16 mouse cellular contexts compared by ENCODE assay signal in the genomic region with DNA sequence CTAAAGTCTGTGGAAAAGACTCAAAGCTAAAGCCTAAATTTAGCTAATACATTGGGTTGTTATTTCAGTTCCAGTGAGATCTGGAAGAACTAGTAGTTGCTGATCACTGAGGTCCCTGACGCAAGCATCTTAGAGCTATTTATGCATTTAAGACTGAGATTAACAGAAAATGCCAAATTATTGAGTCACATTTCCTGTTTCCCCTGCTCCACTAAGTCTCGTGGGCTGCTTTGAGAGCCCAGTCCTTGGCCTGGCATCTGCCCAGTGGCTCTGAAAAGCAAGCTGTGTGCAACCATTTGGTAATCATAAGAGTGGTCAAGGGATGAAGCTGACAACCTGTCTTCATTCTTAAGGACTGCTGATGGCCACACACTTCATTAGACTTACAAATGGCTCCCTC. TPM values are rescaled to one million over a fixed set of nuclear protein-coding genes. Genes with fewer than 3 reads are reported as not detected.
DNase-seq lines count a peak whose midpoint lies in the region; ATAC-seq and TF ChIP-seq lines count a peak whose summit lies in the region.
"Had no signal": no experiment of that assay in that cellular context is flagged by ENCODE, and none has a peak within 500 bp of the region (broad histone marks: within the 10 kb centered on the region; RNA-seq: fewer than 3 reads in every experiment).

No protein-coding gene starts in this region.

- H3K27me3 ChIP-seq in Patski, result no peaks in the 10 kb centered on the region
- H3K27me3 ChIP-seq in midbrain, embryonic 11.5 days (ENCODE audit: control insufficient read depth, insufficient read depth, low read length), result no peaks in the 10 kb centered on the region
- H3K27me3 ChIP-seq in midbrain, embryonic 14.5 days (ENCODE audit: control insufficient read depth, insufficient read depth, low read length), result no peaks in the 10 kb centered on the region
- H3K27me3 ChIP-seq: limb, embryonic 13.5 days; midbrain, embryonic 12.5 days had no signal

- CTCF ChIA-PET in Patski (lab: Charles Lee), result interaction anchor here (1.0 to 3.4 kb wide), 4 partner anchors 8 to 239 kb away, joined by 3 to 17 read pairs (median 3); a partner anchor contains a TSS

- ATAC-seq in Patski, result peak; percentile 90
- ATAC-seq in midbrain, embryonic 11.5 days (ENCODE audit: low FRiP score), result no peak
- ATAC-seq in megakaryocyte-erythroid progenitor cell, adult 5-6 weeks (replicated peaks; ENCODE audit: low FRiP score, low TSS enrichment, poor library complexity, severe bottlenecking), result no peak
- ATAC-seq in midbrain, embryonic 14.5 days (ENCODE audit: low FRiP score, low TSS enrichment), result no peak
- ATAC-seq: forebrain, embryonic 16.5 days had no signal

- no peak overlapping the region for H3K9ac ChIP-seq in midbrain, embryonic 11.5 days (ENCODE audit: low read length)
- H3K9ac ChIP-seq in midbrain, embryonic 14.5 days (replicated peaks; ENCODE audit: low read length), result no peak overlapping the region
- H3K9ac ChIP-seq: hindbrain, embryonic 14.5 days; limb, embryonic 13.5 days; midbrain, embryonic 12.5 days had no signal

- H3K36me3 ChIP-seq in midbrain, embryonic 11.5 days (ENCODE audit: control insufficient read depth, insufficient read depth, low read length), result no peaks in the 10 kb centered on the region
- no peaks in the 10 kb centered on the region for H3K36me3 ChIP-seq in midbrain, embryonic 14.5 days (ENCODE audit: control insufficient read depth, insufficient read depth, low read length)
- H3K36me3 ChIP-seq: limb, embryonic 13.5 days; midbrain, embryonic 12.5 days had no signal

- H3K27ac ChIP-seq in midbrain, embryonic 11.5 days (ENCODE audit: low read depth, low read length), result no peak overlapping the region
- H3K27ac ChIP-seq in midbrain, embryonic 14.5 days (replicated peaks; ENCODE audit: low read depth, low read length), result no peak overlapping the region
- H3K27ac ChIP-seq: hindbrain, embryonic 14.5 days; limb, embryonic 13.5 days; midbrain, embryonic 12.5 days had no signal

- H3K4me3 ChIP-seq in midbrain, embryonic 11.5 days (ENCODE audit: low read depth, low read length), result no peak overlapping the region
- no peak overlapping the region for H3K4me3 ChIP-seq in midbrain, embryonic 14.5 days (replicated peaks; ENCODE audit: low read depth, low read length)
- H3K4me3 ChIP-seq: limb, embryonic 13.5 days; midbrain, embryonic 12.5 days had no signal

- DNase-seq in kidney, adult 9 months, result peak; percentile 0
- no peak for DNase-seq in kidney, adult 18-20 months
- peak; percentile 63 for DNase-seq in Patski (ENCODE audit: low read depth, low spot score)
- DNase-seq in heart, adult 9 months (ENCODE audit: low spot score in 2 of 2), result peak; percentile 41 to 43
- peak; percentile 4 to 33 for DNase-seq in kidney, postnatal 25 days
- no peak for DNase-seq in midbrain, embryonic 11.5 days (ENCODE audit: low spot score, missing footprints)
- DNase-seq in midbrain, embryonic 14.5 days, result no peak
- DNase-seq: thymus, postnatal 36 days had no signal

- no peak for TF ChIP-seq CTCF in Patski (IDR thresholded peaks at IDR 0.05)

- no peaks in the 10 kb centered on the region for H3K4me1 ChIP-seq in midbrain, embryonic 11.5 days (ENCODE audit: control insufficient read depth, insufficient read depth, low read length)
- no peaks in the 10 kb centered on the region for H3K4me1 ChIP-seq in midbrain, embryonic 14.5 days (ENCODE audit: control insufficient read depth, insufficient read depth, low read length)
- H3K4me1 ChIP-seq: limb, embryonic 13.5 days; midbrain, embryonic 12.5 days had no signal

- H3K9me3 ChIP-seq in midbrain, embryonic 11.5 days (ENCODE audit: control insufficient read depth, low read length), result no peaks in the 10 kb centered on the region
- H3K9me3 ChIP-seq in midbrain, embryonic 14.5 days (ENCODE audit: control insufficient read depth, low read length), result no peaks in the 10 kb centered on the region
- H3K9me3 ChIP-seq: limb, embryonic 13.5 days; midbrain, embryonic 12.5 days had no signal

- H3K4me2 ChIP-seq in midbrain, embryonic 11.5 days, result no peak overlapping the region
- H3K4me2 ChIP-seq in midbrain, embryonic 14.5 days (ENCODE audit: low read length), result no peak overlapping the region
- H3K4me2 ChIP-seq: hindbrain, embryonic 14.5 days; limb, embryonic 13.5 days; midbrain, embryonic 12.5 days had no signal

- 52% methylated on average over 2 of the region's 2 CpGs for WGBS in midbrain, embryonic 11.5 days
- 49% methylated on average over 2 of the region's 2 CpGs for WGBS in midbrain, embryonic 14.5 days

- POLR2A ChIA-PET in Patski (lab: Charles Lee), result no interaction called here

- in situ Hi-C loops in Patski (cut with MboI; ENCODE audit: low pct_unique_long_range_greater_than_20kb), result no loop called here

RNA-seq across cellular contexts. Expression of a gene that starts 8.3 kb away (rescaled TPM):
- polyA plus RNA-seq in Patski (2021), result 0.09 TPM
- not detected in 2 replicates for polyA plus RNA-seq in midbrain, embryonic 11.5 days (2014; fragmentation: Nextera tagmentation; extraction: Ambion mirVana)
- total RNA-seq in megakaryocyte-erythroid progenitor cell, adult 5-6 weeks (2014; fragmentation: Nextera tagmentation), result not detected in 2 replicates
- total RNA-seq in megakaryocyte-erythroid progenitor cell, adult 5-6 weeks (2017), result not detected in 2 replicates
- not detected in 2 replicates for polyA plus RNA-seq in midbrain, embryonic 14.5 days (2014; fragmentation: Nextera tagmentation; extraction: Ambion mirVana)
- total RNA-seq: layer of hippocampus, adult 8-10 months; MEL had no signal
- polyA plus RNA-seq: forebrain, embryonic 16.5 days; hindbrain, embryonic 14.5 days; limb, embryonic 13.5 days; midbrain, embryonic 12.5 days had no signal

RNA-seq across cellular contexts. Expression of a gene that starts 27.8 kb away (rescaled TPM):
- polyA plus RNA-seq in Patski (2021), result not detected
- polyA plus RNA-seq in midbrain, embryonic 11.5 days (2014; fragmentation: Nextera tagmentation; extraction: Ambion mirVana), result not detected in 2 replicates
- not detected in 2 replicates for total RNA-seq in megakaryocyte-erythroid progenitor cell, adult 5-6 weeks (2014; fragmentation: Nextera tagmentation)
- total RNA-seq in megakaryocyte-erythroid progenitor cell, adult 5-6 weeks (2017), result not detected in 2 replicates
- not detected in 2 replicates for polyA plus RNA-seq in midbrain, embryonic 14.5 days (2014; fragmentation: Nextera tagmentation; extraction: Ambion mirVana)
- total RNA-seq: layer of hippocampus, adult 8-10 months; MEL had no signal
- polyA plus RNA-seq: forebrain, embryonic 16.5 days; hindbrain, embryonic 14.5 days; limb, embryonic 13.5 days; midbrain, embryonic 12.5 days; spleen, adult 2 months had no signal

Comparison
In these comparisons a context has a peak if more than half of its experiments do, and no peak if none do; other contexts are left out.
1. DNase-seq: peak in kidney, adult 9 months (single experiment), Patski (single experiment), heart, adult 9 months (2 of 2) and kidney, postnatal 25 days (2 of 2); none in kidney, adult 18-20 months (single experiment), midbrain, embryonic 11.5 days (single experiment) and midbrain, embryonic 14.5 days (single experiment).